Mouse (Mus musculus) urinary bladder, postnatal 36 days (tissue): ENCODE data around the gene Tcap.

ENCODE experiments used
- DNase-seq, 2 experiments: peaks; one replicate each; pipeline ENCODE4 v3.0.0; 2022; ENCODE audit warnings: low spot score in 2 of 2, mixed read lengths in 1 of 2

Gene Tcap

DNA sequence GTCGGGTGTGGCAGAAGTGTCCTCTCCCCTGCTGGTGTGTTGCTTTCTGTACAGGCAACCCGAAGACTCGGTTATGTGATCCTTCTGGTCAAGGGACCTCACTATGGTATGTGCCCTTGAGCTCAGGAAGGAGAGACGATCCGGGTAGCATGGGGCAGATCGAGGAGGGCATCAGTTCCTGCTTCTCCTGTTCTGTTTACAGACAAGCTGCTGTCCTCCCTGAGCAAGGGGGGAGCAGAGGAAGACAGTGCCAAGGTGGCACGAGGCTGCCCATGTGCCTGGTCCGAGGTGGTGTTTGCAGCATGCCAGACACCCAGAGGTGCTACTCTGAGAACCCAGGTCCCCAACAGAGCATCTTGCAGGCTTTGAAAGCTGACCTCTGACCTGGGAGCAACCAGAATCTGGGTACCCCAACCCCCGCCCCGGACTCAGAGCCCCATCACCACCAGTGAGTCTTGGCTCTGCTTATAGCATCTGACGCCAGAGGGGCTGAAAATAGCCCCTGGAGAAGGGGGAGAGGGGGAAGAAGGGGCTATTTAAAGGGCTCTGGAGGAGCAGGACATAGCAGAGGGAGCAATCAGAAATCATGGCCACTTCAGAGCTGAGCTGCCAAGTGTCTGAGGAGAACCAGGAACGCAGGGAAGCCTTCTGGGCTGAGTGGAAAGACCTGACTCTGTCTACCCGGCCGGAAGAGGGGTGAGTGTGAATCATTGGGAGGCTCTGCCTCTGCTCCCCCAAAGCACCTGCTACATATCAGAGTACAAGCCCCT, at the start of gene Tcap:
Tcap (plus strand) TSS at position 551 of the 770 bp plus-strand sequence.
- DNase-seq, result no peak

DNA sequence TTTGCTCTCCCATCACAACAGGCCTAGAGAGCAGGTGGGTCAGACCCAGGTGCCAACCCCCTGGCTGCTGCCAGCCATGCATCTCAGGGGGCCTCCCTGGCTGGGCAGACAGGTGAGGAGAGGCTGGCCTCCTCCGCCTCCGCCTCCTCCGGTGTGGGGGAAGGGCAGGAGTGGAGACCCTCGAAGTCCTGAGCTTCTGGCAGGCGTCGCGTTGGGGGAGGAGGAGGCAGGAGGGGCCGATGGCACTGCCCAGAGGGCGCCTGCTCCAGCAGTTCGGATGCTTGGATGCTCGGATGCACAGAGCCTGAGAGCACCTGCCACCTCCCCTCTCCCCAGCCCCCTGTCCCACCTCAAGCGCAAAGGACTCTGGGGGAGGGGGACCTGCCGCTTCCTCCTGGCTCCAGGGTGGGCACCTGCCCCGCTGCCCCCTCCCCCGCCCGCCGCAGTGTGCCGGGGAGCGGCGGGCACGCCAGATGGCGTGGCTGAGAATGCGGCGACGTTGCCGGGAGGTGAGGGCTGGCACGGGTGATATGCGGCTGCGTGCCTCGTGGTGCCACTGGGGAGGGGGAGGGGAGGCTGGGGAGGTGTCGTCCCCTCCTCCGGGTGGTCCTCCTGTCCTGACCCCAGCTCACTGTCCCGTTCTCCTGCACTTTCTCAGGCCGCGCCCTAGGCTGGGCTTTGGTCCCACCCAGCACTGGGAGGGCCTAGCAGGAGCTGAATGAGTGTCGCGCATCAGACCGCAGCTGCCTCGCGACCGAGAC, 49.5 kb upstream of the Tcap start:
- DNase-seq, result no peak

DNA sequence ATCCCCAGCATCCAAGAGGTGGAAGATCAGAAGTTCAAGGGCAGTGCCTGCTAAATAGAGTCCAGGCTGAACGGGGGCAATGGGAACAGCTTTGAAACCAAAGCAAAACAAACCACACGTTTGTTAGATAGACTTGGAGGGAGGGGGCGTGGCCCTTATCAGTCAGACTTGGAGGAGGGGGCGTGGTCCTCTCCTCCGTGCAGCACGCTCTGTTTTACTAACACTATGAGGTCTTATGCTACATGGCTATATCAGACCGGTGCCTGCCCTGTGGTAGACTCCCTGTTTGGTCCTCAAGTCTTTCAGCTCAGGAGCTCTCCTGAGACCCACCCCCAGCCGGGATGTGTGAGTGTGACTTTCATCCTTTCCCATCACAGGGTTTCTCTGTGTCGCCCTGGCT, 48.4 kb upstream of the Tcap start:
- DNase-seq, result no peak

DNA sequence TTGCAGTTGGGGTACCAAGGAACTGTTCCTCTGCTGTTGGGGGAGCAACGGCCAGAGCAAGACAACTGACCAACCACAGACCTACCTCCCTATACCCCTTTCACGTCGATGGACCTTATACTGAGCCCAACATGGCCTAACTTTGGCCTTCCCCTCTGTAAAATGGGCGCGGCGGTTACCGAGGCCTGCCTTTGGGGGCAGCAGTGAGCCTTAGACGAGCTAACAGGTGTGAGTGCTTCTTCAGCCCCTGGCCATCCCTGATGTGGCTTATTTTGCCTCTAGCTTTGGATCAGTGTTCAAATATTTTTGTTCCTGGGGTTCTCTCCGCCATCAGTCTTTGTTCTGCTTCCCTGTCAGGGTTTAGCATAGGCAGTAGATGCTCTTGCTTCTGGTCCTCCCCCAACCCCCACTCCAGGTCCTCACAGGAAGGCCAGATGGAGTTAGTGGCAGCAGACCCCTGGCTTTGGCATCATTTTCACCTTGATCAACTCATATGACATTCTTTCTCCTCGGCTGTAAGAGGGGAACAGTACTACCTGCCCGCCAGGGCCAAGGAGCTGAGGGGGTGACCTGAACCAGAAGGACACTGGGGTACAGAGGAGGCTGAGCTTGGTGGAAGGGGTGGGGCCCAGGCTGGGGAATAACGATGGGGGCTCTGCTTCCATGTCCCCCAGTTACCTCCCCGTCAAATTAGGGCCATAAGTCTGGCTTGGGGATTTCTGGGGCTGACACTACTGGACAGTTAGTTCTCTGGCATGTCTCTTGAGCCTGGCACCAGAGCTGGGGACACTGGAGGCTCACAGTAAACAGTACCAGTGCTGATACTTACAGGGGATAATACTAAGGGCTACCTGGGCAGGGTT, 47.1 kb upstream of the Tcap start:
- no peak for DNase-seq

DNA sequence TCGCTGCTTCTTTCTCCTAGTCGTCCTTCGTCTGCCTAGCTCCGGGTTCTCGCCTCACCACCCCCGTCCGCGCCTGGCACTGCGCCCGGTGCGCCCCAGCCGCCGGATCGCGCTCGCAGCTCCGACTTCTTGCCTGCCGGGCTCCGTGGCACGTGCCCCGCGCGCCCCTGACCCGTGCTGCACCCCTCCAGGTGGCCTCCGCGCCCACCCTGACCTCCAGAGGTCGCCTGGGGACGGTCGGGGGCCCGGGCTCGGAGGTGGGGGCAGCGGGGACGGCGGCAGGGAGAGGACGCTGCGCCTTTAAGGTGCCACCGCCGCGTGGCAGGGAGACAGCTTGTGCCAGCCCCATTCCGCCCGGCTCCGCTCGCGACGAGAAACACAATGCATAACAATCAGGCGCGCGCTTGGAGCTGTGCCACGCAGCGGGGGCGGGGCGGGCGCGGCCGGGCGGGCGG, 45.1 kb upstream of the Tcap start:
- DNase-seq, result peak in 1 of 2 experiments; percentile 27

DNA sequence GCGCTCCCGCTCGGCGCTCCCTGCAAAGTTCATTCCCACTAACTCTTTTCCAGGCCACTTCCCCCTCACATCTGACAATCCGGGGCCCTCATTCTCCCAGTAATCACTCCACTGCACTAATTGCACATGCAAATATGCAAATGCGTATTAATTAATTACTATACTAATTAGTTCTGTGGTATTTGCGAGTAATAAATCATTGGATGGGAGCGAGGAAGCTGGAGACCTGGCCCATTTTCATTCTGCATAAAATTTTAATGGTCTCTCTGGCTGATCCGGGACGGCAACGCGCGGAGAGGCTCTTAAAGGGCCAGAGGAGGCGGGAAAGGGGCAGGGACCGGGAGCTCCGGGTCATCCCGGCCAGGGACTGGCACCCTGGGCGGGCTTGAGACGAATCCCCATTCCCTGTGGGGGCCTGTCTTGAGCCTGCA, 44.5 kb upstream of the Tcap start:
- no peak for DNase-seq

DNA sequence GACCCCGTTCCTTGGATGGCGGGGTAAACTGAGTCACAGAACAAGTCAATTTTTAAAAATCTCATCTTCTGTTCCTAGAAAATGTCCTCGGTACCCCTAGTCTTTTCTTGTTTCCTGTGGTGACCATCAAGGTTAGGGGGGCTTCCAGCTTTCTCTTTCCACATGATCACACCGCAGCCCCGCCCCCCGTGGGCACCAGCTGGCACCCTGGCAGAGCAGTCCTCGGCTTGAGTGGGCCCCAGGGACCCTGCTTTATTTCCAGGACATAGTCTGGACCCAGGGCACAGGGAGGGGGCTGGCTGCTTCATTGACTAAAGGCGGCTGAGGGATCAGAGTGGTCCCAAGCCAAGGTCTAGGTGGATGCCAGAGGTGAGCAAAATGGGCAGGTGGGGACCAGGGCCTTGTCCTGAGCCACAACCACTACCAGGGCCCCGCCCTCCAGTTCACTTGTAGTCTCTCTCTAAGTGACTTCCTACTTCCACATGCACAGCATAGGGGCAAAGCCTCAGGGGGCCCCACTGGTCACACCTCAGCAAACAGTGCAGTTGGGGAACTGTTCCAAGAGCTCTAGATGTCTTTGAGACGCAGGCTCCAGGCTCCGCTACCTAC, 43.8 kb upstream of the Tcap start:
- DNase-seq, result no peak

DNA sequence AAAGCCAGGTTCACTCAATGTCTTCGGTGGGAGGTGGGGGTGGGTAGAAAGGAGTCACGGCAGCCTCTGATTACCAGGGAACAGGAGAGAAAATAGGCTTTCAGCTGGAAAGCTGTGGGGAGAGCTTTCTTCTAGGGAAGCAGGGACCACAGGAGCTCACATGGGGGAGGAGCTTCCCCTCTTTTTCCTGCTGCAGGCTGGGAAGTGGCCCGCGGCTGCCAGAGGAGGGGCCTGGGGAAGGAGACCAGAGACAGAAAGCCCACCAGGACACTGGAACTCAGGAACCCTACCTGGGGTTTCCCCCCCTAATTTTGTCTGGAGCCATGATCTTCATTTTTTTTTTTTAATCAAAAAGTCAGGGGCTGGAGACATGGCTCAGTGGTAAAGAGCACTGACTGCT, 43.0 kb upstream of the Tcap start:
- no peak for DNase-seq

DNA sequence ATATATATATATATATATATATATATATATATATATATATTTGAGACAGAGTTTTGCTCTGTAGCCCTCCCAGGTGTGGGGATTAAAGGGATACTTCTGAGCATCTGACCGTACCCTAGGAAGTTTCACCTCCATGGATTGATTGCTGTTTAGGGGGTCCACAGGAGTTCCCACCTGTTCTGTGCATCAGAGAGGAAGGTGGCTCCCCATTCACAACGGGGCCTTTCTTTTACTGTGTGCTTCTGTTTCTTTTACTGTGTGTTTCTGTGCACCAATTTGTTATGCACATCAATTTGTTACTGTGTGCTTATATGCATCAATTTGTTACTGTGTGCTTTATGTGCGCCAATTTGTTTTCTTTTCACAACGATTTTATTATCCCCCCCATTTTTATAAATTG, 42.4 kb upstream of the Tcap start:
- no peak for DNase-seq

DNA sequence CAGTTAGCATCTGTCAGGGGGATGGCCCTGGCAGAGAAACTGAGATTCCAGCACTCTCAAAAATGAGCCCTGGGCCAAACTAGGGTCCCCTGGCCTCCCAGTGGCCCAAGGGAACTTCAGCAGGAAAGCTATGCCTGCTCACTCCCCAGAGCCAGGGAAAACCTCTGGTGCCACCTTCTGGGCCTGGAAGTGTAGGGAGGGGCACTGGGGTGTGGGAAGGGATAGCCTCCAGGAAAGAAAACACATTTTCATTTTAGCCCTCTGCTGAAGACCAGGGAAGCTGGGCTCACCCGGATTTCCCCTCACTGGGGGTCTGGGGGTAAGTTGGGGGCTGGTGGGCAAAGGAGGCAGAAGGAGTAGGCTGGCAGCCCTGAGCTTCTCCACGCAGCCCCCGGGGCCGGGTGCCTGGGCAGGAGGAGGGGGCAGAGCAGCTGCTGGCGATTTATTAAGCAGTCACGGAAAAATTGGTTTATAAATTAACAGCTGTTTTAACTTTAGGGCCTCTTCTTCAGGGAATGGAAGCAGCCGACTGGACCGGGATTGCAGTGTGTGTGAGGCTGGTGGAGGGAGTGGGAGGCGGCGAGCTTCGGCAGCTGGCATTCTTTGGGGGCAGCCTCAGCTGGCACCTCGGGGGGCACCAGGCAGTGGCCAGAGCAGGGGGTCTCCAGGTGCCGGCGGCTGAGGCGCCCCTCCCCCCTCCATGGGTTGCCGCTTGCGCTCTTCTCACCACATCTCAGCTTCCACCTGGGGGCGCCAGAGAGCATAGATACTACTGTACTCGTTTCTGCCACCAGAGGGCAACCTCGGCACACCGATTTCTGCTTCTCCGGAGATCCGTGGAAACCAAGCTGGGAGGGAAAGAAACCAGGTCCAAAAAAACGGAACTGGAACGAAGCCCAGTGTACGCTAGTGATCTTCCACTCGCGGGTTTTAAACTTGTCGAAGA, 41.3 kb upstream of the Tcap start:
- DNase-seq, result peak; percentile 93 to 94

DNA sequence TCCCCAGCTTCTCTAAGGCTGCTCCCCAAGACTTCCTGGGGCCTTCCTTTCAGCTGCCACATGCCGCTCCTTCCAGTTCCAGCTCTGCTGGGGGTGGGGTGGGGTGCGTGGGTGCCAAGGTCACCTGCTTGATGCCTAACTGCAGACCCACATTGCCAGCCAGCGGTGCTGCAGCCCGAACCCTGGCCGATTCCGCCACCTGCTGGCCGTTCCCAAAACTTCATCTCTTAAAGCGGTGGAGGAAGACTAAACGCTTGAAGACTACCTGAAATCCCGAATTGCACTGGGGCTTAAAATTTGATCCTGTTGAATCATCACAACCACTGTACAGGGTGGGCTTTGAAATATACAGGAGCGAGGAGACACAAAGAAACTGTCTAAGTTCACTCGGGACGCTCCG, 38.4 kb upstream of the Tcap start:
- peak; percentile 57 to 77 for DNase-seq

DNA sequence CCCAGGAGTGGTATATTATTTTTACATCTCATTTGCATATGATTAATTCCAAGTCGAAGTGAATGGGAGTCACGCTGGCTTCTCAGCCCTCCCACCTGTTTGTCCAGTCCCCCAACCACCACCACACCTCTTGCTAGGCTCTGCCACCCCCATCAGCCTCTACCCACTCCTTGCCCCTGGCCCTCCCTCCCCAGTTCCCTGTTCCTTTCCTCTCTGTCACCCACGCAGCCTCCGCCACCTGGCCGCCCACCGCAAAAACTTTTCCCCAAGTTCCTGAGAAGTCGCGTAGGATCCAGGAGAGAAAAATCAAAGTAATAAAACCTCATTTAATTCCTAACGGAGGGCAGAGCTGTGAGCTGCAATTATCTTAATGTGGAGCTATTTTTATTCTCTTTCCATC, 37.4 kb upstream of the Tcap start:
- no peak for DNase-seq

DNA sequence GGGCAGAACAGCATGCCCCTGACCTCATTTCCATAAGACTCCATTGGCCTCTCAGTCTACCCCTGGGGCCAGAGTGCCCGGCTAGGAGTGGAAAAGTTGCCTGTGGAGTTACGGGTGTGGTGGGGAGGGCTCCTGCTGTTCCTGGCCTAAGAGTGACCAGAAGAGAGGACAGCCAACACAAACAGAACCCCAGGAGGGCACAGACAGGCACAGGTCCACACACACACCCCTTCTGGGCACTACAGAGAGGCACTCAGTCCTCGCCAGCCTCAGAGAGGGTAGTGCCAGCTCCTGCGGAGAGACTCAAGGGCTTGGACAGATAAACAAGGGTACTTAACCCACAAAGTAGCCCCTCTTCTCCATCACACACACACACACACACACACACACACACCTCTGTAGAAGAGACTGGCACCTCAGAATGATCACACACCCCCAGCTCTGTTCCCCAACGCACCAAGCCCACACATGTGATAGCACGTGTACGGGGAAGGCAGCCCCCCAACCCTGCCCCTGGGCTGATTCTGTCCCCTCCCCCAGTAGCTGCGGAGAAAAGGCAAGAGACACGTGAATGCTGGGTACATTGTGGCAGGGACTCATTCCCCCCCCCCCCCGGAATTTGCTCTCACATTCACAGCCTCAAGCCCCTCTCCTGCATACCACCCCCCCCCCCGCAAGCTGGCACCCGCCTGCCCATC, 36.1 kb upstream of the Tcap start:
- DNase-seq, result no peak

DNA sequence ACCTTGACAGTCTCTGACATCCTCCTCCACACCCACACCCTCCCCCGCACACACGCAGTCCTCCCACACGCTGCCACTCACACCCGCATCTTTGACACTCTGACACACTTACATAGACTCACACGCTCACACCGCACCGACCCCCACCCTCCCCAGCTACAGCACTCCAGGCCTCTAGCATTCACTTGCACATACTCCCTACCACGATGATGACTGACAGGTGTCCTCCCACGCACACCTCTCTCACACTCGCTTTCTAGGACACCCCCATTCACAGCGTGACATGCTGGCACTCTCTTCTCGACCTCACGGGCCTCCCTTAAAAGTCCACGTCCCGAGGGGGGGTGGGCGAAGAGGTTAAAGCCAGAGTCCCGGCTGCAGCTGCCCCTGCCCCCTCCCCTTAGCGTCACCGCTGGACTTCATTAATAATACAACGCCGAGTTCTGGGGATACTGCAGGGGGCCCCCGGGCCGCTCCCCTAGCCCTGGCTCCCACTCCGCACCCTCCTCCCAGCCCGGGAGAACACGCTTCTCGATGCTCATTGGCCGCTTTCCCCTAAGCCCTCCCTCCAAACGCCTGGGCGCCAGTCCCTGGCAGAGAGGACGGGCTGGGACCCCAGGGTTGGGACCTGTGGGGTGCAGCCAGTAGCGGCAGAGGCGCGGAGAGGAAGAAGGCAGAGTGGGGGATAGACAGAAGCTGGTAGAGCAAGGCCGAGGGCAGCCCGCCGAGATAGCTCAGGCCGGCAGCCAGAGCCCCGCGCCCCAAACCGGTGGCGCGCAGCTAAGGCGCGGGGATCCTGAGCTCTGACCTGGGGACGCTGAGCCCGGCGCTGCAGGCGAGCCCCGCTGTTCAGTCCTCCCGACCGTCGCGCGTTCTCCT, 35.3 kb upstream of the Tcap start, which contains the start of gene Ppp1r1b:
Ppp1r1b (plus strand) TSS at position 322 of the 879 bp plus-strand sequence.
- DNase-seq, result peak in 1 of 2 experiments; percentile 20

DNA sequence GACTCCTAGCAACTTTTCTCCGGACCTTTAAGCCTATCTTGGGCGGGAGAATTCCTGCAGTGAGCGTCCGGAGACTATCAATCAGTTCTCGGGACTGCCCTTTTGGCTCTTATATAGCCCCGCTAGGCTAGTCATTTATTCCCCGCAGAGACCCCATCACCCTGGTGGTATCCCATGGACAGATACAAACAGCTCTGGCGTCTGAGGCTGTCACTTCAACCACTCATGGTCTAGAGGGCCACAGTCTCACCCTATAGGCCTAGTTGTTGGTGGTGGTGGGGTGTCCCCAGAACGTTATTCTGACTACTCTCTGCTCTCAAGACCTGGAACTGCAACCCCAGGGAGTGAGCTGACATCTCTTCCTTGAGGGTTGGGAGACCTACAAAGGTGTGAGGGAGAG, 34.3 kb upstream of the Tcap start:
- DNase-seq, result no peak

DNA sequence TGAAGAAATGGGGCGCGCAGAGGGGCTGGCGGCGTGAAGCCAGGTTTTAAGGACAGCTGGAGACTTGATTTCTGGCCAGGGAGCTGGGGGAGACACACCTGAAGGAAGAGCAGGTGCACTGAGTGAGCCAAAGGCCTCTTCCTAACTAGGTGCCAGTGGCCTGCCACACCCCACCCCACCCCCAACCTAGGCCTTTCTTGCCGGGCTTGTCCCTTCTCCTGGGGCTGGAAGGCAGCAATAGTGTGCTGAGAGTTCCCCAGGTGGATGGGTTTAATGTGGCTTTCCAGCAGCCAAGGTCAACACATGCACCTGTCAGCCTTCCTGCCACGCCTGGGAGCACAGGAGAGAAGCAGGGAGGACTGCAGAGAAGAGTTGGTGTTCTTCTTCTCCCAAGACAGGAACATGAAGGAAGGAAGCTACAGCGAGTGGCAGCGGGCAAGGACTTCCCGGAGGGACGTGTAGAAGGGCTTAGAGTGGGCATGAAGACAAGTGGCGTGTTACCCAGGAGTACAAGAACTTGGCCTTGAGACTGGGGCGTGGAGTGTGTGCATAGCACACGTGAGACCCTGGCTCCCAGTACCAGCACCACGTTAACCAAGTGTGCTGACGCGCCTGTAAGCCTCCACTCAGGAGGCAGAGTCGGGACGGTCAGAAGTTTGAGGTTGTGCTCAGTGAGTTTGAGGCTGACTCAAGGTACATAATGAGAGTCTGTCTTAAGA, 31.2 kb upstream of the Tcap start:
- no peak for DNase-seq

DNA sequence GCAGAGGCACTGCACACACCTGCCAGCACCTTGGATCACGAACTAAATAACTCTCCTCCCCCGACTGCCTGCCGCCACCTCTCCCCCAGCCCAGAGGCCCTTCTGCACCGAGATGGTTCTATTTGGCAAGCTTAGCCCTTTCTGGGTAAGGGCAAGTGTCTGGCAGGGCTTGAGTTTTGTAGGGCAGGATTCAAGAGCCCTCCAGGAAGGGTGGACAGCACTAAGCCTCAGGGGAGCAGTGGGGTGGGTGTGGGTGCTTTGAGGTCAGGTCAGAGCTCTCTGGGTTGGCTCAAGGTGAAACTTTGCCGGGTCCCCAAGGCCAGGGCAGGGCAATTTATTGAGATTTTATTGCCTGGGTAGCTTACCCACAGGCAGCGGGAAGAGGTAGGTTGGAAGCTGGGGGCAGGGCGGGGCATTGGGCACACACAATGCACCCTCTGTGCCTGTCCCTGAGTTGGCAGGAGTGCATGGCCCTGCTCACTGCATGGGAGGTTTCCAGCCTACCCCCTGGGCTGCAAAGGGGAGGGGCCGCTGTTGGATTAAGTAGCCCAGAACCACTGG, 29.9 kb upstream of the Tcap start:
- no peak for DNase-seq

DNA sequence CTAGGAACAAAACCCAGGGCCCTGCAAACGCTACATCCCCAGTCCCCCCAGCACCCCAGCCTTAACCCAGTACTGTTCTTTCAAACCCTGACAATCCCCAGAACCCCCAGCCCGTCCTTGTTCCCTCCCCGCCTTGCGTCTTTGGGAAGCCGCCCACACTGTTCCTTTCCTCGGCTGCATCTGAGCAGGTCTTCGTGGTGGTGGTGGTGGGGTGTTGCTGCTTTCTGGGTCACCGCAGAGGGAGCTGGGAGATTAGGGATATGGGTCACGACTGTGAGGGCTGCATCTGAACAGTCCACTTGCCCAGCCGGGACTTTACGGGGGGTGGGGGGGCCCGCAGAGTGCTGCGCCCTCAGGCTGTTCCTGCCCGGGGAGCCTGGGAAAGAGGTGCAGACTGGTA, 29.2 kb upstream of the Tcap start:
- DNase-seq, result no peak
